Mouse (Mus musculus): ENCODE measurements around the gene Abcc12. TPM values are rescaled to one million over a fixed set of nuclear protein-coding genes. Genes with fewer than 3 reads are reported as not detected.

The Abcc12 gene
- total RNA-seq (2021) = under 1 TPM in 1 of 2 experiments, not detected in 1; 0.16 TPM
- long read RNA-seq, experiment 1 = 0 reads
- long read RNA-seq, experiment 2 = 0 reads

DNA sequence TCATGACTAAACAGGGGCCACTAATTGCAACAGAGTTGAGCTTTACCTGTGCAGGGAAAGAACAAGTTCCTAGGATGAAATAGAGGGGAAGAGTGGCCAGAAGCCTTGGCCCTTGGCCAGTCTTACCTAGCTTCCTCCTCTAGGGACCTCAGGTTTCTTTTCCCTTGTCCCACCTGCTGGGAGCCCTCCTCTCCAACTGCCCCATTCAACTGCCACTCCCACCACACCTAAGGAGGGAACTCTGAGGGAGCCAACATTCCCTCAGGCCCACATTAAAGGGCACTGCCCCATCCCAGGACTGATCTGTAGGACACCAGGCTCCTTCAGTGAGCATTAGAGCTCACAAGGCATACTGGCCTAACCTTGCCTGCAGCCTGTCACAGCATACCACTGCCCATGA, at the start of gene Abcc12:
Abcc12 (minus strand) TSS at position 229 of the 400 bp plus-strand sequence.
- DNase-seq = no peak

DNA sequence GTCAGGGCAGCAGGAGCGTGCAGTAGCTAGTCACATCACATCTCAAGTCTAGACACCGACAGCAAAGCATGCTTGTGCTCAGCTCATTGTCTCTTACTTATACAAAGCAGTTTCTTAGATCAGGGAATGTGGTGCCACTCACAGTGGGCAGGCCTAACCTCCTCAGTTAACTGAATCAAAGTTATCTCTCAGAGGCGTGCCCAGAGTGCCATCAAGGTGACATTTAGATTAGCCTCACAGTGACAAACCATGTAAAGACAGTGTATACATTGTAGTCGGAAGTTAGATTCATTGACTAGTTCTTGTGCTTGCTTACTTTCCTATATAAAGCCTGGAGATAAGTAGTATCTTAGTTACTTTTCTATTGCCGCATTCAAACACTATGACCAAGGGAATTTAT, 49.7 kb upstream of the Abcc12 start:
- DNase-seq = no peak

DNA sequence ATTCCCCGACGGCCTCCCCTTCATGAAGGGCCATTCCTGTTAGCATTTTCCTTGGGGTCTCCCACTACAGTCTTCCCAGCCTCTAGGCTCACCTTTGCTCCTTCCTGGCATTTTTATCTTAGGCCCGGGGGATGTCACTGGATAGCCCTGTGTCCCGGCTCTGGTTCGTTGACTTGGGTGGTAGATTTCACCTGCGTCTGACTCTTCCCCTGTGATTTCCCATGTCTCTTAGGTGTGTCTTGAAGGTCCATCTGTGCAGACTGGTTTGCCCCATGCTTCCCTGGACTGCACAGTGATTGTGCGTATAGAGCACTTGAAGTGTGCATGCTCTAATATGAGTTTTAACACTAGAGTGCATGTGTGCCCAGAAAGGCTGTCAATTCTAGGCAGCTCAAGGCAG, 44.4 kb upstream of the Abcc12 start:
- DNase-seq = no peak

DNA sequence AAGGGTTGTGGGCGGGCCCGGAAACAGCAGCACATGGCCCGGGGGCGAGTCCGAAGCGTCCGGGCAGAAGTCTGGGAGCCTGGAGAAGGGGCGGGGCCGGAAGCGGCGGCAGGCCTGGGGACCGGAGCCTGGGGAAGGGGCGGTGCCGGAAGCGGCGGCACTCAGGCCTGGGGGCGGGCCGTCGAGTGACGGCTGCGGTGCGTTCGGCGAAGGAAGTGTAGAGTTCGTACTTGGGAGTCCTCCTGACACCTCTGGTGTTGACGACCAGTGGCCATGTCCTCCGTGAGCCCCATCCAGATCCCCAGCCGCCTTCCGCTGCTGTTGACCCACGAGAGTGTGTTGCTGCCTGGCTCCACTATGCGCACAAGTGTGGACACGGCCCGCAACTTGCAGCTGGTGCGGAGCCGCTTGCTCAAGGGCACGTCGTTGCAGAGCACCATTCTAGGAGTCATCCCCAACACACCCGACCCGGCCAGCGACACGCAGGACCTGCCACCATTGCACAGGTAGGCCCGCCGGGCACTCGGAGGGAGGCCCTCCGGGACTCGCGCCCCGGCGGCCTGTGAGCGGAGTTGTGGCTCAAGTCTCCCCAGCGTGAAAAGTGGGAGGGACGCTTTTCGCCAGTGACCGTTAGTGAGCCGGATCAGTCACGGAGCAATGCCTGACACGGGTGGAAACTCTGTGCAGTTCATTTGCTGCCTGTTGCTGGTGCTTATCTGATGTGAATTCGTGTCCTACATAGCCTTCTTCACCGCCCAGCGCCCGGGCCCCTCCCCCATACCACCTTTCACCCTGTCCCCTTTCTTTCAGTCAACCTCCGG, 43.6 kb upstream of the Abcc12 start, which contains the start of gene Lonp2:
Lonp2 (plus strand) TSS at position 133 of the 821 bp plus-strand sequence.
- DNase-seq = peak; percentile 99

DNA sequence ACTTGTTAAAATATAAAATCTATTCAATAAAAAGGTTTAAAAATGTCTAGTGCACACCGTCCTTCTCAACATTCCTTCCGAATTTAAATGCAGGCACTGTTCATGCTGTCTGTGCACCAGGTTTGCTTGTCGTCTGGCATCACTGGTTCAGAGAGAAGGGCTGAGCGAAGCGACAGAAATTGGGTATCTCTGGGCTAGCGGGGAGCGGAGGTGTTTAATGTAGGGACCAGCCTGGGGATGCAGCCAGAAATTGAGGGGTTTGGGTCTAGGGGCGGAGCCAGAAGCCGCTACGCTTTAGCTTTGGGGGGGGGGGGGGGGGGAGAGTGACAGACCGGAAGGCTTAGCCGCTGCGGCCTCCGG, 43.0 kb upstream of the Abcc12 start:
- no peak for DNase-seq

DNA sequence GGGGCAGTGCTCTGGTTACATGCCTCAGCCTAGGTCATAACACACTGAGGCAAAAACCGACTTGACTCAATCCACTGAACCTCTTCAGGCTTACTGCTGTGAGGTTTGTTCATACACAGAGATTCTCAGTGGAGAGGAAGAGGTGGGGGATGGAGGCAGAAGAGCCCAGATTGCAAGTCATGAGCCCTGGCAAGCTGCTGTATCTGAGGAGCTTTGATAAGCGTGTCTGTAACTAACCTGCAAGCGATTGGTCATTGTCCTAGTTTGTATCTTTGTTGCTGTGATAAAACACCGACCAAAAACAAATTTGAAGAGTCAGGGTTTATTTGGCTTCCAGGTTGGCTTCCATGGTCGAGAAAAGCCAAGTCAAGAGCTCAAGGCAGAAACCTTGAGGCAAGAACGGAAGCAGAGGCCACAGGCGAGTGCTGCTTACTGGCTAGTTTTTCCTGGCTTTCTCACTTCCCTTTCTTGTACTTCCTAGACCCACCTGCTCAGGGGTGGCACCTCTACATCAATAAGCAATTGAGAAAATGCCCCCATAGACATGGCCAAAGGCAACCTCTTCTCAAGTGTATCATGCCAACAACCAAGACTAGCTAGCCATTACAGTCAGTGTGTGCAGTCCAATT, 37.4 kb upstream of the Abcc12 start:
- DNase-seq = no peak

DNA sequence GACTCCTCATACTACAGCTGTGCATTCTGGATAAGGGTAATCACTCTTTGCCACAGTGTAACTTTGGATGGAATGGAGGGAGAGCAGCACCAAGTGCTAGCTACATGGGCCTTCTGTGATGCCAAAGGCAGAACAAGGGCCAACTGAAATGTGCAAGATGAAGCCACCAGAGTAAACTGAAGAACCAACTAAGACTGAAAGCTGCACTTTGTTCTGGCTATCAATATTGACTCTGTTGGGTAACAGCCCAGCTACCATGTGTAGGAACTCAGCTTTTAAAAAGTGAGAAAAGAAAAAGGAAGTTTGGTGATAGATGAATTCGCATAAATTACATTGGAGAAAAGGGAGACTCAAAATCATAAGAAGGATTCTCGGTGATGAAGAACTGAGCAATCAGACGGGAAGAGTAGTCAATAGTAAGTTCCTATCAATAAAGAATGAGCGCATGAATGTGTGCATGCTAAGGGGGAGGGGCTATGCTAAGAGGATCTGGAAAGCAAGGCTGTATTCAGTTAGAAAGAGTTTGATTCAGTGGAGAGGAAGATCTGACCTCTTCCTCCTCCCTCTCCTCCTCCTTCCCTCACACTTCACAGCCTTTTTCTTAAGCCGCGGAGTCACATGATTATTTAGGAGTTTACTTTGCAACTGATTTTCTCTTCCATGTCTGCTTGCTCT, 34.7 kb upstream of the Abcc12 start:
- no peak for DNase-seq

DNA sequence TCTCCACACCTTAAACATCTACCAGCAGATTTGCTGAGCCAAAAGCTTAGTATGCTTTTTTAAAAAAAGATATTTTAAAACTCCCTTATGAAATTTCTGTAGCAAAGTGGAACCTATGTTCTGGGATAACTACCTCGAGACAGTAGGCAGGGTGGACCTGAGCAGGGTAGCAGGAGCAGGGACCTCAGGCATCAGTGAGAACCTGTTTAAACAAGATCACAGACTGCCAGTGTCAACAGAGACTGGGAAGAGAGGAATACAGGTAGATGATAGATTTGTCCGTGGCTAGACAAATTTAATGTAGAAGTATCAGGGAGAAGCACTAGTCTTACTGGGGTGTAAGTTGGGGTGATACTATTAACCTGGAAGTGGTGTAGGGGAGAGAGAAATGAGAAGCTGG, 33.3 kb upstream of the Abcc12 start:
- no peak for DNase-seq

DNA sequence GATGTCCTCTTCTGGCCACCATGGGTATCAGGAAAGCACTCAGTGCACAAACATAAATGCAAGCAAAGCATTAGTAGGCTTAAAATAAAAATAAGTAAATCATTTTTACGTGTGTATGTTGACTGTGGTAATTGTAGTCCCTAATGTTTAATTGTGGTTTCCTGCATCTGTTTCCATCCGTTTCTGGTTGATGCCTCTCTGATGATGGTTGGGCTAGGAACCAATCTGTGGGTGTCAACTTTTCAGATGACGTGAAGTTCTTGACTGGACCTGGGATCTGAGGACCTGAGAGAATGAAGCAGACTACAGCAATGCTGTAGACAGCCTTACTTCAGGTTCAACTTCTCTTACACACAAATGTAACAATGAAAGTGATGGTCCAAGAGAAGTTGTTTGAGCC, 24.2 kb upstream of the Abcc12 start:
- no peak for DNase-seq

DNA sequence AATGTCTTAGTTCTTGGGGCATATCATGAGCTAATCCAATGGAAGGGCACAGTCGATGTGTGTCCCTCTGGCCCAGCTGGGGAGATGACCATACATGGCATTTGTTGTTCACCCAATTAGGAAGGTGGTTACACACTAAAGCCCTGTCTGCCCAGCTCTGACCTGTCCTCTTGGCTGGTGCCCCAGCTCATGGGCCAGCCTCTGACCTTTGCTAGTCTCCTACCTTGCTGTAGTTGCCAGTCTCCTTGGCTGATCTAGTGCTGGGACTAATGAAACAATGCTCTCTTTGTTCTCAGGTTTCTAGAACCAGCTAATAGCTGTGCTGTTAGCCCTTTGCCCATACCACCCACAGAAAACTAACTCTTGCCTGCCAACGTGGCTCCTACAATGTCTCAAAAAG, 22.7 kb upstream of the Abcc12 start:
- DNase-seq = no peak

DNA sequence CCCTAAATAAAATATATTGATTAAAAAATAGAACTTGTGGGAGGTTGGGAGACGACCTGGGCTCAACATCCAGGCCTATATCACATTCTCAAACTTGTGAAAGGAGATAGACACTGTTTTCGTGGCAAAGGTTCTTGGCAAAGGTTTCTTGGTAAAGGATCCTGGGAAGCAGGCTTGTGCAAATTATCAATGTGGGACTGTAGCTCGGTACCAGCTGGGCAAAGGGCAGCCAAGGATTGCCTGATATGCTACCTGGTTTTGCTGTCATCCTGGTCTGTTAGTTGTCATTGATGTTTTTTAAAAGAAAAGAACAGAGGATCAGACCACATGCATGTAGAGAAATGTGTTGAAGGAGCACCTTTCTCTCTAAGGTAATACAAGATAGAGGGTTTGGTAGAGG, 19.8 kb upstream of the Abcc12 start:
- DNase-seq = no peak

DNA sequence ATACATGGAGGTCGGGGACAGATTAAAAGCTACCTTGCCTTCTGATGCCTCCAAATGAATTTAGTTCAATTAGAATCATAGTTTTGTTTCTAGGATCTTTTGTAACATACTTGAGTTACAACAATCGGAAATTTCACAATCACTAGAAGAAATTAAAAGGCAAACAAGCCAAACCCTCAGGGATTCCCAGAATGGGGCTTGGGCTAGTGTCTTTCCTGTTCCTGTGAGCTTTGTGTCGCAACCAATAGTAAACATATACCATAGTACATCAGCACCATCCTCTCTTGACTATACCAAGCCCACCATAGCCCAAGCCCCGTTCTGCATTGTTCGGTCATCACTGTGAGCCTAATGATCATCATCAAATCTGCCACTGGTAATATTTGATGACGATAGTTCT, 18.8 kb upstream of the Abcc12 start:
- no peak for DNase-seq

DNA sequence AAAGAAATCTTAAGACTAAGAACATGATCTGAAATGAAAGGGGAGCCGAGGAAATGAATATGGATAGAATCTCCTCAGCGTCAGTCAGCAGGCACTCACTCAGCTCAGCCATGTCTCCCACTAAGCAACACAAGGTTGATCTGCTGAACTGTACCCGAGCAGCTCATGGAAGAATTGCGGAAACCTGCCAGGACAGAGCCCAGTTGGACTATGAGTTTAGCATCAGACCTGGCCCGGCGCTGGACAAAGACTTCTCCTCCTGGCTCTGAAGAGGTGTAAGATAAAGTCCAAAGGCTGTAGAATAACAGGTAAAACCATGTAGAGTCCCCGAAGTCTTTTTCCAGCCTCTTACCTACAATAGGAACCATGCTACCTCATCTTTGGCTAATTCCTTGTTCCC, 17.2 kb upstream of the Abcc12 start:
- no peak for DNase-seq

DNA sequence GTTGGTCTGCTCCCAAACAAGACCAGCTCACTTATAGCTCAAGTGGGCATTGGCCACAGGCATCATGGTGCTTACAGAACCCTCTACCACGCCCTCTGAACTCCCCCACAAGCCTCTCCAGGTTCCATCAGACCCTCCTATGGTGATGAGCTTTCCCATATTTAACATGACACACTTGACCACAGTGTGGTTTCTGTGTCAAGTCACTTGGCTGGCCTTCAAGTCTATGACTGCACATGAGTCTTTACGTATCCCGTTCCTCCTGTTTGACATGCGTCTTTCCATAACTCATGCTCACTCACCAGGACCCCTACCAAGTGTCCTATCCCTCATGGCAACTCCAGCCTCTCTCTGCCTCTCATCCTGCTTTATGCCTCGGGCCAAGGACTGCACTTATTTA, 15.2 kb upstream of the Abcc12 start:
- DNase-seq = no peak

DNA sequence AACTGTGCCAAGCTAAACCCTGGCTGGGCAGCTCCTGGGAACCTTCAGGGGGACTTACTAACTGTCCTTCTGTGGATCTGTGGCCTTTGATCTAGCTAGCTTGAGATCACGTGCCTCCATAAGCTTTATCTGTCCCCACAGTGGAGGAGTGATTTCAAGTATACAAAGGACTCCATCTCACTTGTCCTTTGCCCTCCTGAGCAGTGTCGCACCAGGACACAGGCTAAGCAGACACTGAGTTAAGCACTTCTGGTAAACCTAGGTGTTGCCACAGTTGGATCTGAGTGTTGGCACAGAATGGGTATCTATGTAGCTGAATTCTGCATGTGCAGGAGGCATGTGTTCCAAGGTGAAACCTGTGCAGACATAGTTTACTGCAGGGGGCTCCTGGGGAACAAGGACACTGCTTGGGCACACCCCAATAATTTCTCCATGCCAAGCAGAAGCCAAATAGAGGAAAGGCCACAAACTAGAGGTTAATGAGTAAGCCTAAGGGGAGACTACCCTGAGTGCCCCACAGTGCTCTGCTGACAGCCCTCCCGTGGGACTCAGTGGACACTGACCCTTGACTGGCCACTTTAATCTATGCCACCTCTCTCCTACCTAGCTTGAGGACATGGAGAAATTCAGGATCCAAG, 13.8 kb upstream of the Abcc12 start:
- no peak for DNase-seq

DNA sequence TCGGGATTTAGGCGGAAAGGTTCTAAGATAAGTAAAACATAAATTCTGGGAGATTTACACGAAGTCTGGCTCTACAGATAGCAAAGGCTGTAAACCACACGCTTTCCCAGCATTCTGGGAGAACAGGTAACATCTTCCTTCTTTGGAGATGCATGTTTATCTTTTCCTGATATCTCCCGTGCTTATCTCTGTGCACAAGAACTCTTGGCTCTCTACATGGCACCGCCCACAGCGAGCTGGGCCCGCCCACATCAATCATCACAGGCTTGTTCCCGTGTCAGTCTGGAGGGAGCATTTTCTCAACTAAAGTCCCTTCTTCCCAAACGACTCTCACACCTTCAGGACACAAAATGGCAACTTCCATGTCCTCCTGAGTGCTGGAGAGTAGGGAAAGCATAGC, 12.6 kb upstream of the Abcc12 start:
- no peak for DNase-seq

DNA sequence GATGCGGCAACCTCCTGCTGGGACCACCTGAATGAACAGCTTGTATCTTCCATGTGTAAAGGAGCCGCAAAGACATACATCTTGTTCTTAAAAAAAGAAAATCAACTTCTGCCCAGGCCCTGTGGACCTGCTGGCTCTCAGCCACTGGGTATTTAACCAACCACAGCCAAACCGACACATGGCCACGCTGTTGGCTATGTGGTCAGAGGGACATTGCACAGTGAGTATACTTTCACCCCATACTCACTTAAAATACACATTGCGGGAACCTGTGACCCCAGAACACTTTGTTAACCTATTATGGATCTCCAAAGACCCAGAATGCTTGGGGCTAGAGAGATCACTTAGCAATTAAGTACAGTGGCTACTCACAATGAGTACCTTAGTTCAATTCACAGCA, 7.9 kb upstream of the Abcc12 start:
- no peak for DNase-seq

DNA sequence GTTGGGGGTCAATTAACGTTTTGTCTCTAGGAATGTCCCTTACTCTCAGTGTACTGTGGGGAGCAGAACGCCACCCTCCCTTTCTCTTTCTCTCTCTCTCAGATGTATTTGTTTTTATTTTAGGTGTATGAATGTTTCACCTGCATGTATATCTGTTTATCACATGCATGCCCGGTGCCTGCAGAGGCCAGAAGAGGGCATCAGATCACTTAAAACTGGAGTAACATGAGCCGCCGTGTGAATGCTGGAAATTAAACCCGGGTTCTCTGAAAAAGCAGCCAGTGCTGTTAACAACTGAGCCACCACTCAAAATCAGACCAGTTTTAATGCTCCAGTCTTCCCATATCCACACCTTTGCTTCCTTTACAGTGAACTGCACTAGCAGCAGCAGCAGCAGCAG, 6.2 kb upstream of the Abcc12 start:
- no peak for DNase-seq

DNA sequence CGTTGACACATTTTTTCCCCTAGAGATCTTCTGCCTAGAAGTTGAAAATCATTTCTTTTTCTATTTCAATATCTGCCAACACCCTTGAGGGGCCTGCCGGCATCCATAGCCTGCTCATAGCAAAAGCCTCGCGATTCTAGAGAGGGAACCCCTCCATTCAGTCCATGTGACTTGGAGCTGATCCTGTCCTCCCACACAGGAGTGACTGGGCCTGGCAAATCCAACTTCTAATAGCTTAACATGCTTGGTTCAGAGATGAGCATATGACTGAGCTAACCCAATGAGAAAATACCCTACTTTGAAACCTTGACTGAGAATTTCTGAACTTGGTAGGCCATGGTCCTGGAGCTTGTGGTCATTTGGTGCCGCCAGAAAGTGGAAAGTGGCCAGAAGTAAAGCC, 5.6 kb upstream of the Abcc12 start:
- DNase-seq = no peak

DNA sequence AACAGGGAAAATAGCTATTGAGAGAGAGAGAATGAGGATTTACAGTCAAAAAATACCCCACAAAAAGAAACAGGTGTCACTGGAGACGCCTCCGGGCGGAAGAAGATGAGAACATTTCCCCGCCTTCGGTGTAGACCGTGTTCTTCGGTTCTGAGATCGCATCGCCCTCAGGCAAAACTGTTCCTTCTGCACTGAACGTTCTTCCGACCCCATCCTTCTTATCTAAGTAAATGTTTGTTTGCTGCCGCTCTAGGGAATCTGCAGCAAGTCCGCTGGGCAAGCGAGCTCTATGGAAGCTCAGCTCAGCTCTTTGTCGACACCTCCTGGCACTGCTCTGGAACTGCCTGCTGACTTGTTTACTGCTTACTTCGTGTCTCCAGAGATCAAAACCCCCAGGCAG, 5.0 kb upstream of the Abcc12 start:
- DNase-seq = peak; percentile 64

DNA sequence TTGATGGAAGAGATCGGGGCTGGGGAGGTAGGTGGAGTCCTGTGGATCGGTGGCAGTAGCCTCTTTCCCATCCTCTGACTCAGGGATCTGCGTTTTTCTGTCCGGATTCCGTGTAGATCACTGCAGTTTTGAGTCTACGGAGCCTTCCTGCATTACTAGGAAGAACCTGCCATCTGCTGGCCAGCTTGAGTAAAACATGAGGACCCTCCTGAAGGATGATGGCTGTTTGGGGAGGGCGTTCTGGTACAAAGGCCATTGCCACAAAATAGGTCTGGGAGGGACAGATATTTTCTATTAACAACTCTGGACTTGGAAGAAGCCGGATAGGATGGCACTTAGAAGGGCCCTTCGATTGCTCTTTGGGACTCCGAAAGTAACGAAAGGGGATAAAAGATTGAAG, 4.6 kb upstream of the Abcc12 start:
- peak; percentile 48 for DNase-seq

DNA sequence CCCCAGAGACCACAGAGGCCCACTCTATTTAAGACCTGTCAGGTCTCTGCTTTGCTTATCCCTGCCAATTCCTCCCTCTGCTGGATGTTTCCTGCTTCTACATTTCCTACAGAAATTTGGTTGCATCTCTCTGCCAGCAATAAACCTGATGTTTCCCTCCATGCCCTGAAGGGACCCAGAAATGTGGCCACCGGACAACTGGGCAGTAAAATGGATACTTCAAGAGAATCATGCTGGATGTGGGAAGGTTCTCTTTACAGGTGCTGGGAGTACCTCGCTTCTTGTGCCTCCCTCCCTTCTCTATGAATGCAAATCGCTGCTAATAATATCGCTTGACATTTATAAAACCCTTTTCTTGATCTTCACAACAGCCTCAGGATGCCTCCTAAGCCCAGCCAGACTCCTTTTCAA, 1.4 kb upstream of the Abcc12 start:
- no peak for DNase-seq

DNA sequence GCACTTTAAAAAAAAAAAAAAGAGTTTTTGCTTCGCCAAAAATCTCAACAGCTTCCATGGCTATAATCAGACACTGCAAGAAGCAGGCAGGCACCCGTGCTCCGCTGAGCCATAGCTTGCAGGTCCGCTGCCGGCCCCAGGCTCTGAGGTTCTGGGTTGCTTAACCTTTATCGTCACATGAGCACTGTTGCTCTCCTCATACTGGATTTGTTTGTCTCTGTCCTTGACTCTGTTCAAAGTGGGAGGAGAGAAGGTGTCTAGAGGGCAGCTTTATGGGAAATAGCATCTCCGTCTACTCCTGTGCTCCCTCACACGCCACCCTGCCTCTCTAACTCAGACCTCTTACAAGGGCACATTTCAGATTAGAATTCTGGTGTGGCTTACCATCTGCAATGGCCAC, 1.8 kb downstream of the Abcc12 start:
- no peak for DNase-seq

All from gastrocnemius, postnatal 25 days (tissue).